Mouse (Mus musculus) testis, postnatal 14 days (tissue): ENCODE measurements at regions not wholly inside any gene's neighbourhood (a gene's known extent, or its start where the extent isn't known, plus 50 kb on each side); places are given as distances from the start of the nearest gene placed in this dataset.

Source experiments
- DNase-seq: peaks from one replicate; pipeline ENCODE4 v3.0.0; 2021; ENCODE audit warnings: low spot score

DNA sequence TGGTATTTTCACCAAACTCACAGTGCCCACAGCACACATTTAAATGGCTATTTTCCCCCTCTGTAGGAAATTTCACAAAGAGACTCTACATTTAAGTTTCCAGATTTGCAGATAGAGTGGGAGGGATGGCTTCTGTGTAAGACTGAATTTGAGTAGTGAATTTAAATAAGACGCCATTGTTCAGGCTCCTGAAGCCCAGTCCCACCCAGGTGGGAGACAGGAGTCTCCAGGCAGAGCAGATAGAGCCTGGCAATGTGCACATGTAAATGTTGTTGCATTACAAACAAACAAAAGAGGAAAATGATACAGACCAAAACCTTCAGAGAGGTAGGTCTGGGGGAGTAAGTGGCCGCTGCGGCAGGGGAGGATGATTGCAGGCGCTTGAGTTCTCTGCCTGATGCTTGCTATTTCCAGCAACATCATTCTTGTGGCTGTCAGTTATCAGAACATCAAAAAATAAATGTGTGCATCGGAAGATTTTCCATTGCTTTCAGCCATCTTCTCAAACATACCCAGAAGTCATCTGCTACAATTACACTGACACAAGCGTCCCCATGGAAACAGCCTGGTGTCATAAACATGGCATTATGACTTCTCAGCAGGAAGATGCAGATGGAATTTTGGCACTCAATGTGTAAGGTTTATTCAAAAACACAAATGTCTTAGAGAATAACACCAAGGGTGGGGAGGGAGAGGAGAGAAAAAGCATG, 318.5 kb downstream of the Phkb start:
- DNase-seq: no peak

DNA sequence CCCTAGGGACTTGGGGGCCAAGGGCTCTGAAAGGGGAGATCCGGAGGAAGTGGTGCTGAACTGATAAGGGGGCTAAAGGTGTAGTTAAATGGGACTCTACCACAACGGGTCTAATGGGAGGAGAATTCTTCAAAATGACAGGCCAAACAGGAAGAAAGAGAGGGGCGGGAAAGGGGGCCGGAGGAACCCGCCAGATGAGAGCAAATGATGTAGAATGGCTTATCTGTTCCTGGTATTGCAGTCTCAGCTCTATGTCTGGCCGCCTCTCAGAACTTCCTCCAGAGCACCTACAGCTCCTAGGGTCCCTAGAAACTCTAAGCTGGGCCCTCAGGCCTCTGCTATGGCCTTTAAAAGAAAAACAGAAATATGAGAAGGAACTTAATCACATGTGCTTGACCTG, 306.8 kb downstream of the Phkb start:
- no peak for DNase-seq

DNA sequence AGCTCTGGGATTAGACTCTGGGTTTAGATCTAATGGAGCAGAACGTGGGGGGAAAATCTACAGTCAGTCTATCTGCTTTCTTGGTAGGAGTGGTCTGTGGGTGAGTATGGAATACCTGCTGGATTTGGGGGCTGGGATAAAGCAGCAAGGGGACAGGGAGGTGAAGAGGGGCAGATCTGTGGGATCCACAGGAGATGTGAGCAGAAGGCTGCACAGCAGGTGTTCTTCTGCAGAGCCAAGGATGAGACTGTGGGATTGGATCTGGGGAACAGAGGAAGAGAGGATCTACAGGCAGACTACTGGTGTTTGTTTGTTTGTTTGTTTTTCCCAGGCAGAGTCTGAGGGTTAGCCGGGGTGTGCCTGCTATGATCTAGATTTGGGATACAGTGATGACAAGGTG, 284.5 kb downstream of the Phkb start:
- no peak for DNase-seq

- no peak for DNase-seq
Observed at GRCm38 (mm10) chr8:86124655-86125054, 283.9 kb downstream of the Phkb start.
